Mouse (Mus musculus) NIH3T3 (cell line): ENCODE data around the gene Exoc4.
A peak's percentile ranks its signal among the peaks of the same experiment; 100 is the strongest.

ENCODE experiments used
- DNase-seq: peaks from one replicate; pipeline ENCODE4 v3.0.0-alpha.2; 2012; ENCODE audit warnings: low read depth

Exoc4 gene

DNA sequence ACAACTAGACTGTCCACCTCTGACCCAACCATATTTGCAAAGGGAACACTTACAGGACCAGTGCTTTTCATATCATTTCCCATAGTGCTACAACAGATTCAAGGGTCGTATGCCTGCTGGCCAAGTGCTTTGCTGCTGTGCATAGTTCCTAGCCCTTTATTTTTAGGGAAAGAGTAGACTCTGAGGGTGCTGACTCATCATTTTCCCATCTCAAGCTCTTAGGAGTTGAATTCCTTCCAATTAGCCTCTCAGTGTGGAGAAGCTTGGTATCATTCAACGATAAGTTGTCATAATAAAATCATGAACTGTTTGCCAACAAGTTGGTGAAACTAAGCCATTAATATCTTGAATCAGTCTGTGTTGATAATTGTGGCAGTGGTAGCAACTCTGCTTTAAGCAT, 388.3 kb downstream of the Exoc4 start:
- peak; percentile 20 for DNase-seq

DNA sequence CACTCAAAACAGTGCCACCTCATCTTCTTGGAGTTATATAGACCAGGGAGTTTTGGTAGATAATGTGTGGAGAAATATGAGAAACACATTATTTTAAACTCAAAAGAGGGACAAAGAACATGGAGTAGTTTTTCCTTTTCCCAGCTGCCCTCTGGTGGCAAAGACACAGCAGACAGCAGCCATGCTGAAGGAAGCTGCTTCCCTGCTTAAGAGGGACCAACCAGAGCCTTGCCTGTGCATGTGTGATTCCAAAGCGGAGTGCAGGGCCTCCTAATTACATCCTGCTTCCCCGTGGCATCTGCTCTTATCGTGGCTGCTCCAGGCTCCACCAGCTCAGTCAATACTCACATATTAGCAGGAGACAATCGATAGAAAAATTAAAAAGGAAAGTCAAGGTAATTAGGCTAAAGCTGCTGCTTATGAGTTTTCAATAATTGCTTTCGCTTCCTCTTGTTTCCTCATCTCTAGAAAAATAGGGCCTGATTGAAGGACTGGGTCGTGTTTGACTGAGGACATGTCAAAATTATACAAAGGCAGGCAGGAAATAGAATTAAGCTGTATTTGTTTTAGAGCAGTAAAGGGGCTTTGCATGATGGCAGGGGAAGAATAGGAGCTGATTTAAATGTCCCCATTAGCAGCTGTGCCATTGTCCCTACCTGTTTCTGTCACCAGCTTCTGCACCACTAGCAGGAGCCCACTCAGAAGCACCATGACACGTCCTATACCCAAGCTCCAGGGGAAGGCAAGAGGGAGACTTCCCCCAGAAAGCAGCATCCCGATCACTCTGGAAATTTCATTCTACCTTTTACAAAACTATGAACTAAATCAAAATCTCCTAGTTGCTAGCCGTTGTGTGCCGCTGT, 433.1 kb downstream of the Exoc4 start:
- peak; percentile 63 for DNase-seq

DNA sequence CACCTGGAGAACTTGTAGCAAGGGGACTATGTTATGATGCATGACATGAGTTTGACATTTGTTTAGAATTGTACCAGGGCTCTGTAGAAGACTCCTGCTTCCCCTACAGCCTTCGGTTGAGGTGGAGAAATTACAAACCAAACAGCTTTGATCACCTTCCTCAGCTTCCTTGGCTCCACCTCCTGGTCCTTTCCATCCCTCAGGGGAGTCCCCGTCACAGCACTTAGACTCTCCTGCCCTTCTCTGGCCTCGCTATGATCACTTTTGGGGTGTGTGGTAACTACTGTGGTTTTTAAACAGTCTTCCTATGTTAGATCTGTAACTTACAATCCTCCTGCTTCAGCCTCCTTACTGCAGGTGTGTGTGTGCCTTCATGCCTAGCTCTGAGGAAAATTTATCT, 434.6 kb downstream of the Exoc4 start:
- DNase-seq: no peak

DNA sequence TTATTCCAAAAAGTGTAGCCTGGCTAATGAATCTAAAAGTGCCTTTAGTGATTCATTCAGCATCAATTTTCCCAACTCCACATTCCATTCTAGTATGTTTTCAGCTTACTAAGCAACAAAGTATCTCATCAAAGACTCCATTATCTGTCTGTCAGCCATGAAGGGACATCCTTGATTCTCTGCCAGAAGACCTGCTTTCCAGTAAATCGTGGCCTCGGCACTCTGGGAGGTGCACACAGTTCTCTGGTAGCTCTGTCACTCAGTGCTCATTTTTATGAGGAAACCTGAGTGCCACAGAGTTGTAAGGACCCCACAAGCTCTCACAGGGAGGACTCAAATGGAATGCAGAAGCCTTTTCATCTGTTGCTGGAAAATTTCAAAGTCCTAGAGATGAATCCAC, 436.4 kb downstream of the Exoc4 start:
- no peak for DNase-seq

DNA sequence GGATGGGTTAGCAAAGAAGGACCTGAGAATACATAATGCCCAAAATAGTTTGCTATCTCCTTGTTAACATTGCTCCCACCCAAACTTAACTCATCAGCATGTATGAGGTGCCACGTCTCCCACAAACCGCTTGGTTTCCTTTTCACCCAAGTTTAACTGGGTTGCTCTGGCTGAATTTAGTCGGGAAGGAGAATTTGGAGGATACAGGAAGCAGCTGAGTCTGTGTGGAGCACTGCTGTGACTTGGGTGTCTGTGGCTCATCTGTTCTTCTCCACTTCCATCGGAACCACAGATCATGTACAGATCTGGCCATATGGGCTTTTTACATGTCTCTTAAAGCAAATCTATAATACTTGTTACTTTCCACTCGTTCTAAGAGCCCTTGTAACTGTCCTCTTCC, 441.7 kb downstream of the Exoc4 start:
- DNase-seq: no peak

DNA sequence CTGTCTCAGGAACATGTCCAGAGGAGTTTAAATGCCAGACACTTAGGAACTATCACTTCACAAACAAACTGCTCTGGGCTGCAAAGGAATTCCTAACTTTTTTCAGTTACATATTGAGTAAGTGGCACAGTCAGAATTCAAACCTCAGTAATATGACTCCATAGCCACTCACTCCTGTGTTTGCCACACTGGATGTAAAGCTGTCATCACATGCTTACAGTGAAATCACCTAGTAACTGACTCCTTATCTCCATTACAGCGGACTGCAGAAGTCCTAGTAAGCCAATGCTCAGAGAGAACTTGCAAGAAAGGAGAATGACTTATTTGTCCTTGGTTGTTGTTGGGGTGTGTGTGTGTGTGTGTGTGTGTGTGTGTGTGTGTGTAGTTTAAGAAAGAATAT, 448.1 kb downstream of the Exoc4 start:
- DNase-seq: peak; percentile 59

DNA sequence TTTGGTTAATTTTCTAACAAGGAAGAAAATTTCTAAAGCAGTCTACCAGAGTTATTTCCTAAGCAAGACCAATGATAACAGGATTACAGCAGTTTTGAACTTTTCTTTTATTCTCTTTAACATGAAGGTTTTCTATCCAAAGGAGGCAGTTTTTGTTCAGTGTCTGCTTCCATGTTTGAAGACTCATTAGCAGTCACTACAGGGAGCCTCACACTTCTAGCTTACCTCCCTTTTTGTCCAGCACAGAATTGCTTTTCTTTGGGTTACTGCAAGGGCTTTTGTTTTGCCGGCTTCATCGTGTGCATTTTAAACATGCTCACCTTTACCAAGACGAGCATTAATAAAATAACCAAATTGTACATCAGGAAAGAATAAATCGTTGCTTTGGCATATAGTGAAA, 460.0 kb downstream of the Exoc4 start:
- DNase-seq: no peak

GRCm38 (mm10) chr6:33709340-33709739, 460.5 kb downstream of the Exoc4 start:
- no peak for DNase-seq

- no peak for DNase-seq
Observed at GRCm38 (mm10) chr6:33711742-33712141, 462.9 kb downstream of the Exoc4 start.

- no peak for DNase-seq
Observed at GRCm38 (mm10) chr6:33712540-33713118, 463.7 kb downstream of the Exoc4 start.

DNA sequence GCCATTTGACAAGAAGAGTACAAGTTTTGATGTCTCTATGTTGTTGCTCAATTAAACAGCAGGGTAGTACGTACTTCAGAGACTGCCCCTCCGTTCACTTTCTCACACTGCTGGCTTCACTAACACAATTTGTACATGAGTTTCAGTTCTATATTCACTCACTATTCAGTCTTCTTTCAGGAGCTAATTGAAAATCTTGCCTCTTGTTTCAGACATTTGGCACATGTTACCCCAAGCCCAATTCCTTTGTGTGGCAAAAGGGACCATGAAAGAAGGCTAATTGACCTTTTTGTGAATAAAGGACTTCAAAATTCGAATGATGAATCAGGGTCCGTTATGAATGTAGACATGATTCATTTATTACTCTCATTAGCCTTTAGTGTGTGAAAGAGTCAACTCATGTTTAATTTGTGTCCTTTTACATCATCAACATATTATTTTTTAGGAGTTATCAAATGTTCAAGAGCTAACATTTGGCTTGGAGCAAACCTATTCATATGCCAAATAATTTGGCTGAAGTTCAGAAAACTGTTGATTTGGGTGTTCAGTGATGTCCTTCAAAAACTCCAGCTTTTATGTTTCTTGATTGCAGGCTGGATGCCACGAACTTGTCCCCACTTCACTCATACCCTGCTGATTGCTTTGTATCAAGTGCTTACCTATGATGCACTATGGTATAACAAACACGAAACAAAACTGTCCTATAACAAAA, 467.5 kb downstream of the Exoc4 start:
- no peak for DNase-seq

DNA sequence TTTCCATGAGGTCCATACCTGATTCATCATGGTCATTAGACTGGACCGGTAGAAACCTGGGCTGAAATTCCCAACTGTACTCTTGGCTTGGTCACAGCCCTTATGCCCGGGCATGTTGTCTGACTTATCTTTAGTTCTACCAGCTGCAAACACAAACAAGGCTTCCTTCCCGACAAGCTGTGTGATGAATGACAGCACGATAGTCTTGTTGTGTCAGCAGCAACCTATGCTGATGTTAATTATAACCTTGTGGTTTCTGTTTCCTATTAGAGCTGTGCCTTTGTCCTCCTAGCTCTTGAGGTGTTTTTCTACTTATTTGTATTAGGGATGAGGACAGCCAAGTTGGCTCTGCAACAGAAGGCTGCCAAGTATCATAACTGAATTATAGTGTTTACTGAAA, 472.3 kb downstream of the Exoc4 start:
- peak; percentile 52 for DNase-seq

GRCm38 (mm10) chr6:33722811-33723210, 473.9 kb downstream of the Exoc4 start:
- DNase-seq: peak; percentile 65

GRCm38 (mm10) chr6:33724596-33724995, 475.7 kb downstream of the Exoc4 start:
- no peak for DNase-seq

DNA sequence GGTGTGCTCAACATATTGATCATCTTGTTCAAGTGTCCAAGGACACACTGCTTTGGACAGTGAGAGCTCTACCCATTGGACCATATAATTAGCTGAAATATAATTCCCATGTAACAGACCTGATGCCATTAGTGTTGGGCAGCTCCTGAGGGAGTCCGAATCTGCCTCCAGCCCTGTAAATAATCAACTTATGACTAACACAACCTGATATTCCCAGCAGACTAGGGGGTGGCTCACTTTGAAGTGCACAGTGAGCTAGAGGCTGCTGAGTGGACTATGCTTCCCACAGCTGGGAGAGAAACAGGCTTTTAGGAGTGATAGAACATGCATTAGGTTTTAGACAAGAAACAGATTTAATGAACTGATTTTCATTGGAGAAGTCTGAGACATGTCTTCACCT, 478.4 kb downstream of the Exoc4 start:
- DNase-seq: no peak

DNA sequence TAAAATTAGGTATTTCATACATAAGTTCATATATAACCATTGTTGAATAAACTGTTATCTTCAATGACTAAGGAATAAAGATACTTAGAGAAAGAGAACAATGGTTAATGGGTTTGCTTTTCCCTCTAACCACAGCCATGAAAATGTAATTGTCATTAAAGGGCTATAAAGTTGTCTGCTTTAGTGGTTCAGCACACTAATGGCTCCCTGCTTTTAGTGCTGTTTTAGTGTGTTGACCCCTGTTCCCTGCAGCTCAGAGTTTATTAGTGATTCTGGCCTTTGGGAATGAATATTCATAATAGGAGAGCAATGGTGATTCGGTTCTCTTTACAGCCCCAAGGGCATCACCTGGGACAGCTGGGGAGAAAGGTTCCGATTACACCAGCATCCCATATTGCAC, 483.3 kb downstream of the Exoc4 start:
- DNase-seq: no peak

DNA sequence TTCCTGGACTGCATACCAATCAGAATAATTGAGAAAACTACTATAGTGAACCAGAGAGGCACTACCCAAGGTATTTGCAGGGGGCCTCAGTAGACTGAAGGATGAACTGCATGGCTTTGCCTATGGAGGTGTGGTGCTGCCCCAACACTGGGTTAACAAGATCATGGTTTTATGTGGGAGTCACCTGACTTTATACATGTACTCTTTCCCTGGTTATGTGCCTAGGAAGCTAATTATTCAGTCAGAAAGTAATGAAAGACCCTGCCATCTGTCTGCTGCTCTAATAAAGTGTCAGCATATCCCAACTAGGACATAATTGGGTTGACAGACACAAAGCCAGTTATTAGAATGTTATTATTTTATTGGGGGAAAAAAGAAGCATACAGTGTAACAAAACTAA, 484.7 kb downstream of the Exoc4 start:
- DNase-seq: no peak

DNA sequence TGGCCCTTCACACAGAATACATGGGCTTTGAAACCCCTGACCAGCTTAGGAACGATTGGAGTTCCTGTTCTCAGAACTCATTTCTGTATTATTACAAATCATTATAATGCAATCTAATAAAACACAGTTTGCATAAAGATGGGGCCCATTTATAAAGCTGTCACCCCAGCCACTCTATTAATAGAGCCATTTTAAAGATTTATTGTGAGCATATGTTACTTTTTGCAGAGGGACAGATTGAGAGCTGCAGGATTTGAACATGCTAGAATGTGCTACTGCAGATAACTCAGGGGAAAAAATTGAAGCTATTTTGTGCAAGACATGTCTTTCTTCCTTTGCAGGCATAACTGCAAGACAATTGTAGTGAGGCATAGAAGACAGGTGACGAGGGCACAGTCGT, 485.1 kb downstream of the Exoc4 start:
- no peak for DNase-seq

DNA sequence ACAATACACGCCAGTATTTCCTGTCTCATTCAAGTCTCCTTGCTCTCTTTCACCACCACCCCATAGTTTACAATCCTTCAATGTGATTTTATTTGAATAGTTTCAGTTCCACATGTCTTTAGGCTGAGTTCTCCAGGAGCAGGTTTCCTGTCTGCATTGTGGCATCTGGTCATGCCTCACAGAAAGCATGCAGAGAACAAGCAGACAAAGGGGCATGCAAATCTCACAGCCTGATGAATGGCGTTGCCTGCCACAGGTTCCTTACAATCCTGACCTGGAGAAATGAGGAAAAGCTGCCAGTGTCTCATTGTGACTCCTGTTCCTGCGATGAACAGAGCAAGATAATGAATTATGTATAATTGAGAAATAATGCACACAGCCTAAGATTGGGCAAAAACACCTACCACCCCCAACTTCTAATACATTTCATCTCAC, 490.0 kb downstream of the Exoc4 start:
- DNase-seq: no peak

DNA sequence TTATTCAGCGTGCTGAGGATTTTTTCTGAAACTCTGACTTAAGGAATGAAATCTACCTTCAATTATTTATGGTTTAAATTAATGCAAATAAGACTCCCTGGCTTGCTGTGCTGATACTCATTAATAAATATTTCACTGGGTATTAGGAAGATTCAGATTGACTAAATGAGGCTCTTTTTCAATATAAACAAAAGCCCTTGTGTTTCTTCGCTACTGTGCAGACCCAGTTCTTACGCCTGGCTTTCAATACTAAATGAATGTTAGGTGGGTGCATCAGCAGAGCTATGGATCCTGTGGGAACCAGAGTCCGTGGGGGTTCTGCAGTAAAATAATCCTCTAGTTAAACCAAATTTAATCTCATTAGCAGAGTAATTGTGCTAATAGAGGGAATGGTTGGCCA, 490.4 kb downstream of the Exoc4 start:
- DNase-seq: no peak

- no peak for DNase-seq
Observed at GRCm38 (mm10) chr6:33755976-33756375, 507.1 kb downstream of the Exoc4 start.

- DNase-seq: no peak
Observed at GRCm38 (mm10) chr6:33761557-33761956, 512.7 kb downstream of the Exoc4 start.

DNA sequence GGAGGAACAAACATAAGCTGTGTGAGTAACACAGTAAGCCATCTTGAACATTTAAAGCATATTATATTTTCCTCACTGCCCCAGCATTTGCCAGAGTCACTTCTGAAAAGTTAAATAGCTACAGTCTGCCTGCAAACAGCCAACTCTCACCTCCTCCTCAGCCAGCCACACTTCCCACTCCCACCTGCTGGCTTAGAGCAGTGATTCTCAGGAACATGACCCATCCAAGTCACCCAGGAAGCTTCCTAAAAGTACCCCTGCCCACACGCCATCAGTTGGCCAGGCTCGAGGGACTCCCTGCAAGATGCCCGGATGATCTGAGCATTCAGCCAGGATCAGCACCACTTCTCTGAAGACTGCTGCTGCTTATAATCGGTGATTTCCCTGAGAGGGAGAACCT, 514.4 kb downstream of the Exoc4 start:
- DNase-seq: no peak
